Mouse (Mus musculus) heart, adult 2 months (tissue): ENCODE measurements around the gene Hsd17b1. TPM values are rescaled to one million over a fixed set of nuclear protein-coding genes. Genes with fewer than 3 reads are reported as not detected.
A peak's percentile ranks its signal among the peaks of the same experiment; 100 is the strongest.

Source experiments
- DNase-seq, 2 experiments: peaks; one replicate each; pipeline ENCODE4 v3.0.0; 2021
- H3K27ac ChIP-seq: fragments of 200-600 bp; 2 replicates; pipeline ENCODE4 v1.8.1; 2022
- H3K27me3 ChIP-seq: fragments of 200-500 bp; 2 replicates; pipeline ENCODE4 v1.6.1; 2012; ENCODE audit warnings: mild to moderate bottlenecking, low read length, inconsistent platforms, mixed read lengths; ENCODE audit not compliant: control insufficient read depth, insufficient read depth
- H3K36me3 ChIP-seq: fragments of 200-500 bp; 2 replicates; pipeline ENCODE4 v1.6.1; 2012; ENCODE audit warnings: low read length, inconsistent platforms; ENCODE audit not compliant: control insufficient read depth, insufficient read depth
- H3K4me1 ChIP-seq: fragments of 200-500 bp; 2 replicates; pipeline ENCODE4 v1.6.1; 2011; ENCODE audit warnings: low read length; ENCODE audit not compliant: control insufficient read depth, insufficient read depth
- H3K4me3 ChIP-seq: fragments of 200-600 bp; 2 replicates; pipeline ENCODE4 v1.8.1; 2022
- H3K79me2 ChIP-seq: fragments of 200-500 bp; replicated peaks from 2 replicates; pipeline ENCODE4 v1.6.1; 2012; ENCODE audit warnings: mild to moderate bottlenecking, inconsistent platforms, low read length, moderate library complexity, mixed read lengths; ENCODE audit not compliant: control insufficient read depth, insufficient read depth
- H3K9ac ChIP-seq: fragments of 200-500 bp; 2 replicates; pipeline ENCODE4 v1.6.1; 2012; ENCODE audit warnings: low read depth, mild to moderate bottlenecking, control low read depth, inconsistent platforms, low read length, mixed read lengths
- CTCF ChIP-seq: fragments of 200-600 bp; IDR thresholded peaks from 2 replicates; pipeline ENCODE4 v1.8.1; 2022; ENCODE audit warnings: antibody characterized with exemption, mild to moderate bottlenecking, moderate library complexity
- EP300 ChIP-seq: fragments of 200-500 bp; IDR thresholded peaks from 2 replicates; pipeline ENCODE4 v1.6.1; 2011; ENCODE audit warnings: low read depth, low read length, control low read depth; ENCODE audit not compliant: insufficient read depth
- POLR2A ChIP-seq: fragments of 200-500 bp; IDR thresholded peaks from 2 replicates; pipeline ENCODE4 v1.6.1; 2011; ENCODE audit warnings: mild to moderate bottlenecking, low read depth, low read length, control low read depth; ENCODE audit not compliant: insufficient read depth
- WGBS: fragments of 180-500 bp; shearing (Covaris S2); methylation state at CpG from one replicate; pipeline ENCODE4 v1.1.7; 2018; 5-methylcytosine and 5-hydroxymethylcytosine counted together
- intact Hi-C: fragments of 180-260 bp; cut with DNase I; formaldehyde crosslinking; loops from one replicate; pipeline ENCODE4 v1.15.1; 2025
- polyA plus RNA-seq: library from polyadenylated mRNA; depleted of rRNA; stranded (reverse); fragments of >200 nt; gene quantifications from 2 replicates; pipeline ENCODE4 v1.2.3, GENCODE M21; 2012
- total RNA-seq, 2 experiments: library from RNA; stranded (reverse); gene quantifications; 2 replicates each; pipeline ENCODE4 v1.2.3; 2021

Gene Hsd17b1
- total and polyA plus RNA-seq, 3 experiments: 0.47 to 0.70 (median 0.55) TPM

DNA sequence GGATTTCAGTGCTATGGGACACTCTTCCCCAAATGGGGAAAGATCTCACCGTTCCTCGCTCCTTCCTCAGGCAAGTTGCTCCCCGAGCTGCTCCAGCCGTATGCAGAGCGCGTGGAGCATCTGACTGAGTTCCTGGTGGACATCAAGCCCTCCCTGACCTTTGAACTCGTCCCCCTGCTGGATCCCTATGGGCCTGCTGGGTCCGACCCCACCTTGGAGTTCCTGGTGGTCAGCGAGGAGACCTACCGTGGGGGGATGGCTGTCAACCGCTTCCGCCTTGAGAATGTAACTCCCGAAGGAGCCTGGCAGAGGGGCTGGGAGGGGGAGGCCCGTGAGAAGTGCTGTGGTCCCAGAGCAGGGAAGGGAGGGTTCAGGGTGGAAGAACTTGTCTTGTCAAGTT lies 6.0 kb downstream of the Hsd17b1 start:
- Histone ChIP-seq H3K9ac (no peak overlapping the region), H3K4me1 (peaks cover 14% of the 10 kb centered on the region), H3K4me3 (no peak overlapping the region)

GRCm38 (mm10) chr11:101084811-101085210 lies 6.6 kb downstream of the Hsd17b1 start:
- Histone ChIP-seq H3K4me3 (no peak overlapping the region), H3K27me3 (no peaks in the 10 kb centered on the region), H3K79me2 (no peaks in the 10 kb centered on the region), H3K36me3 (no peaks in the 10 kb centered on the region), H3K4me1 (peaks cover 14% of the 10 kb centered on the region), H3K27ac (no peak overlapping the region), H3K9ac (no peak overlapping the region)
- DNase-seq: no peak
- whole genome bisulfite sequencing: 90% methylated on average over 12 of the region's 12 CpGs
- intact Hi-C loops: loop anchor here (5.0 kb wide), 1 partner anchor 357 kb away; the partner anchor contains the start of gene Rpl27
- TF ChIP-seq CTCF (no peak), POLR2A (no peak), EP300 (no peak)

More for the DNA sequence above, 6.0 kb downstream of the Hsd17b1 start:
- intact Hi-C loops: no loop called here
- 87% methylated on average over 14 of the region's 14 CpGs for WGBS
- H3K36me3 ChIP-seq: no peaks in the 10 kb centered on the region
- H3K79me2 ChIP-seq: no peaks in the 10 kb centered on the region
- TF ChIP-seq CTCF (no peak), POLR2A (no peak), EP300 (no peak)
- DNase-seq: no peak
- no peak overlapping the region for H3K27ac ChIP-seq
- H3K27me3 ChIP-seq: peaks cover 2% of the 10 kb centered on the region; the same call in 1 of the 2 replicates

GRCm38 (mm10) chr11:101085617-101086322 lies 7.6 kb downstream of the Hsd17b1 start:
- no peak for DNase-seq
- H3K9ac ChIP-seq: no peak overlapping the region
- peaks cover 14% of the 10 kb centered on the region for H3K4me1 ChIP-seq
- H3K4me3 ChIP-seq: no peak overlapping the region
- peak overlapping the region; percentile 91; the same call in 1 of the 2 replicates for H3K27ac ChIP-seq
- H3K27me3 ChIP-seq: no peaks in the 10 kb centered on the region
- WGBS: 93% methylated on average over 18 of the region's 18 CpGs
- no peaks in the 10 kb centered on the region for H3K36me3 ChIP-seq
- TF ChIP-seq POLR2A (no peak), CTCF (no peak), EP300 (no peak)
- intact Hi-C loops: loop anchor here (2.0 to 5.0 kb wide), 2 partner anchors 33 to 357 kb away; partner anchors contain the start of genes Retreg3, Rpl27 and Tubg1
- no peaks in the 10 kb centered on the region for H3K79me2 ChIP-seq

DNA sequence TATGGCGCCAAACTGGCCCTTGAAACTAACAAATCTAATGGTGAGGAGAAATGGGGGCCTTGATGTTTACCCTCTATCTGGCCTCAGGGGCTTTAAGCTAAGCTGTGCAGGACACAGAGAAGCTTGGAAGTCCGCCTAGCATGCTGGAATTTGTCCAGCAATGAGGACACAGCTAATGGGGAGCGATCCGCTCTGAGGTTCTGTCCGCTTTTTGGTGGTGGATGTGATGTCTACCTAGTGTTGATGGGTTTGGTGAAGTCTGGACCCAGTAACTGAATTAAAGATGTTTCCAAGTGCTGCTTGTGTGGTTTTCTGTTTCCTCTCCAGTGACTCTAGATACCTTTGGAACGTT lies 8.1 kb downstream of the Hsd17b1 start:
- peak overlapping the region; percentile 91 for H3K27ac ChIP-seq
- H3K4me3 ChIP-seq: peak overlapping the region; percentile 72; the same call in 1 of the 2 replicates
- WGBS: 60% methylated on average over 6 of the region's 6 CpGs
- TF ChIP-seq CTCF: no peak
- no peak for TF ChIP-seq POLR2A
- no peak for TF ChIP-seq EP300
- no peaks in the 10 kb centered on the region for H3K36me3 ChIP-seq
- no peaks in the 10 kb centered on the region for H3K27me3 ChIP-seq
- intact Hi-C loops: loop anchor here (2.0 to 5.0 kb wide), 2 partner anchors 33 to 356 kb away; partner anchors contain the start of genes Retreg3, Rpl27 and Tubg1
- peaks cover 14% of the 10 kb centered on the region for H3K4me1 ChIP-seq
- no peaks in the 10 kb centered on the region for H3K79me2 ChIP-seq
- no peak overlapping the region for H3K9ac ChIP-seq
- no peak for DNase-seq

GRCm38 (mm10) chr11:101086756-101087681 lies 8.8 kb downstream of the Hsd17b1 start, which contains the start of gene Mlx:
Mlx (plus strand) TSS chr11:101087277.
- Histone ChIP-seq H3K27me3 (no peaks in the 10 kb centered on the region), H3K4me1 (peaks cover 13% of the 10 kb centered on the region), H3K9ac (peak within 1 kb of the TSS; percentile 72), H3K36me3 (no peaks in the 10 kb centered on the region), H3K27ac (peak within 1 kb of the TSS; percentile 91), H3K79me2 (no peaks in the 10 kb centered on the region), H3K4me3 (peak within 1 kb of the TSS; percentile 72)
- peak; percentile 88 to 93 for DNase-seq
- intact Hi-C loops: loop anchor here (2.0 to 5.0 kb wide), 2 partner anchors 32 to 355 kb away; partner anchors contain the start of genes Retreg3, Rpl27 and Tubg1
- TF ChIP-seq POLR2A (peak; percentile 89), CTCF (no peak), EP300 (peak; percentile 76)
- WGBS: 2% methylated on average over 52 of the region's 52 CpGs
